Mouse (Mus musculus) MEL (cell line): ENCODE results near the gene Elp5. TPM values are rescaled to one million over a fixed set of nuclear protein-coding genes. Genes with fewer than 3 reads are reported as not detected.
A peak's percentile ranks its signal among the peaks of the same experiment; 100 is the strongest.
"Not testable (repeated sequence)": the region's sequence is repeated elsewhere in the genome, so short reads cannot be mapped to it uniquely, and the experiment has no call there.

Experiments used
- DNase-seq: peaks from one replicate; pipeline ENCODE4 v3.0.0; 2011; ENCODE audit warnings: low read depth, low spot score
- H3K27ac ChIP-seq: 2 replicates; pipeline ENCODE4 v1.5.1; 2012; ENCODE audit warnings: low read depth, mild to moderate bottlenecking, control low read depth, low read length, moderate library complexity; ENCODE audit not compliant: control insufficient read depth
- H3K27me3 ChIP-seq, 2 experiments: fragments of 150-350 bp in 1 of 2; sonication (generic) in 1 of 2; 2 replicates each; pipeline ENCODE4 v1.6.1; 2012; ENCODE audit warnings: low read length in 2 of 2, mild to moderate bottlenecking in 2 of 2, improper control_type of control experiment in 1 of 2, moderate library complexity in 1 of 2; ENCODE audit not compliant: insufficient read depth in 2 of 2, control insufficient read depth in 1 of 2
- H3K36me3 ChIP-seq, 2 experiments: 2 replicates each; pipeline ENCODE4 v1.6.1; 2012 to 2014; ENCODE audit warnings: low read length in 2 of 2, improper control_type of control experiment in 1 of 2, inconsistent platforms in 1 of 2, mild to moderate bottlenecking in 1 of 2; ENCODE audit not compliant: insufficient read depth in 2 of 2, control insufficient read depth in 1 of 2
- H3K4me1 ChIP-seq, 2 experiments: fragments of 150-350 bp in 1 of 2; sonication (generic) in 1 of 2; 2 replicates each; pipeline ENCODE4 v1.6.1; 2012; ENCODE audit warnings: low read length in 2 of 2, improper control_type of control experiment in 1 of 2, mild to moderate bottlenecking in 1 of 2; ENCODE audit not compliant: insufficient read depth in 2 of 2, control insufficient read depth in 1 of 2
- H3K4me3 ChIP-seq, 2 experiments: fragments of 150-350 bp in 1 of 2; sonication (generic) in 1 of 2; 2 replicates each; pipeline ENCODE4 v1.5.1; 2012; ENCODE audit warnings: low read depth in 2 of 2, low read length in 2 of 2, mild to moderate bottlenecking in 2 of 2, moderate library complexity in 2 of 2, control low read depth in 1 of 2, improper control_type of control experiment in 1 of 2; ENCODE audit not compliant: control insufficient read depth in 1 of 2, insufficient read depth in 1 of 2
- H3K79me2 ChIP-seq: 2 replicates; pipeline ENCODE4 v1.6.1; 2012; ENCODE audit warnings: mild to moderate bottlenecking, low read length, moderate library complexity; ENCODE audit not compliant: control insufficient read depth, poor library complexity, insufficient read depth
- H3K9ac ChIP-seq: 2 replicates; pipeline ENCODE4 v1.6.1; 2012; ENCODE audit warnings: low read depth, mild to moderate bottlenecking, control low read depth, low read length, moderate library complexity; ENCODE audit not compliant: control insufficient read depth, poor library complexity, severe bottlenecking
- H3K9me3 ChIP-seq: fragments of 150-350 bp; sonication (generic); replicated peaks from 2 replicates; pipeline ENCODE4 v1.6.1; 2012; ENCODE audit warnings: mild to moderate bottlenecking, low read length, improper control_type of control experiment, moderate library complexity; ENCODE audit not compliant: insufficient read depth
- CHD1 ChIP-seq: IDR thresholded peaks from 2 replicates; pipeline ENCODE4 v1.6.1; 2012; ENCODE audit warnings: low read depth, mild to moderate bottlenecking, inconsistent platforms, low read length, improper control_type of control experiment
- CHD2 ChIP-seq: IDR thresholded peaks from 2 replicates; pipeline ENCODE4 v1.6.1; 2011; ENCODE audit warnings: low read length, improper control_type of control experiment
- ELF1 ChIP-seq: IDR thresholded peaks from 2 replicates; pipeline ENCODE4 v1.6.1; 2014; ENCODE audit warnings: low read depth, mild to moderate bottlenecking, inconsistent platforms, low read length, improper control_type of control experiment, moderate library complexity
- EP300 ChIP-seq, 2 experiments: IDR thresholded peaks; 2 replicates each; pipeline ENCODE4 v1.6.1; 2011; ENCODE audit warnings: improper control_type of control experiment in 2 of 2, low read length in 2 of 2, low read depth in 1 of 2, mild to moderate bottlenecking in 1 of 2
- ETS1 ChIP-seq: IDR thresholded peaks from 2 replicates; pipeline ENCODE4 v1.6.1; 2012; ENCODE audit warnings: low read depth, mild to moderate bottlenecking, inconsistent platforms, low read length, improper control_type of control experiment, moderate library complexity
- GATA1 ChIP-seq: IDR thresholded peaks from 2 replicates; pipeline ENCODE4 v1.6.1; 2011; ENCODE audit warnings: low read depth, low read length, improper control_type of control experiment
- JUND ChIP-seq: IDR thresholded peaks from 2 replicates; pipeline ENCODE4 v1.6.1; 2011; ENCODE audit warnings: low read depth, mild to moderate bottlenecking, improper control_type of control experiment, low read length
- MAFK ChIP-seq: IDR thresholded peaks from 2 replicates; pipeline ENCODE4 v1.6.1; 2011; ENCODE audit warnings: low read depth, mild to moderate bottlenecking, low read length, improper control_type of control experiment, borderline replicate concordance
- MAX ChIP-seq: IDR thresholded peaks from 2 replicates; pipeline ENCODE4 v1.6.1; 2011; ENCODE audit warnings: low read length, improper control_type of control experiment
- MAZ ChIP-seq: IDR thresholded peaks from 2 replicates; pipeline ENCODE4 v1.6.1; 2012; ENCODE audit warnings: low read depth, mild to moderate bottlenecking, inconsistent platforms, low read length, improper control_type of control experiment
- MEF2A ChIP-seq: IDR thresholded peaks from 2 replicates; pipeline ENCODE4 v1.6.1; 2014; ENCODE audit warnings: low read depth, mild to moderate bottlenecking, inconsistent platforms, low read length, improper control_type of control experiment; ENCODE audit not compliant: poor library complexity, insufficient replicate concordance, severe bottlenecking; ENCODE audit errors: extremely low read depth
- MYB ChIP-seq: IDR thresholded peaks from 2 replicates; pipeline ENCODE4 v1.6.1; 2011; ENCODE audit warnings: mild to moderate bottlenecking, low read depth, low read length, improper control_type of control experiment
- NRF1 ChIP-seq: IDR thresholded peaks from 2 replicates; pipeline ENCODE4 v1.6.1; 2014; ENCODE audit warnings: low read depth, mild to moderate bottlenecking, inconsistent platforms, low read length, improper control_type of control experiment, moderate library complexity; ENCODE audit not compliant: poor library complexity, insufficient read depth, severe bottlenecking
- POLR2A ChIP-seq, 2 experiments: IDR thresholded peaks; 2 replicates each; pipeline ENCODE4 v1.6.1; 2011 to 2012; ENCODE audit warnings: low read length in 2 of 2, mild to moderate bottlenecking in 2 of 2, control low read depth in 1 of 2, improper control_type of control experiment in 1 of 2, low read depth in 1 of 2, moderate library complexity in 1 of 2; ENCODE audit not compliant: control insufficient read depth in 1 of 2, insufficient read depth in 1 of 2, poor library complexity in 1 of 2
- POLR2AphosphoS2 ChIP-seq: IDR thresholded peaks from 2 replicates; pipeline ENCODE4 v1.6.1; 2011; ENCODE audit warnings: low read length, improper control_type of control experiment
- RAD21 ChIP-seq: IDR thresholded peaks from 2 replicates; pipeline ENCODE4 v1.6.1; 2011; ENCODE audit warnings: mild to moderate bottlenecking, low read depth, low read length, improper control_type of control experiment
- RCOR1 ChIP-seq: IDR thresholded peaks from 2 replicates; pipeline ENCODE4 v1.6.1; 2012; ENCODE audit warnings: low read depth, mild to moderate bottlenecking, inconsistent platforms, low read length, improper control_type of control experiment
- SMC3 ChIP-seq: IDR thresholded peaks from 2 replicates; pipeline ENCODE4 v1.6.1; 2011; ENCODE audit warnings: low read depth, low read length, improper control_type of control experiment
- TAL1 ChIP-seq: IDR thresholded peaks from 2 replicates; pipeline ENCODE4 v1.6.1; 2012; ENCODE audit warnings: mild to moderate bottlenecking, inconsistent platforms, low read length, moderate library complexity, mixed read lengths
- TCF12 ChIP-seq: IDR thresholded peaks from 2 replicates; pipeline ENCODE4 v1.6.1; 2014; ENCODE audit warnings: low read depth, mild to moderate bottlenecking, inconsistent platforms, low read length, improper control_type of control experiment, moderate library complexity
- USF1 ChIP-seq: IDR thresholded peaks from 2 replicates; pipeline ENCODE4 v1.6.1; 2014; ENCODE audit warnings: low read depth, mild to moderate bottlenecking, inconsistent platforms, low read length, improper control_type of control experiment, moderate library complexity
- USF2 ChIP-seq, 2 experiments: IDR thresholded peaks; 2 replicates each; pipeline ENCODE4 v1.6.1; 2011 to 2012; ENCODE audit warnings: improper control_type of control experiment in 2 of 2, low read length in 2 of 2, borderline replicate concordance in 1 of 2, inconsistent platforms in 1 of 2, low read depth in 1 of 2, mild to moderate bottlenecking in 1 of 2; ENCODE audit not compliant: insufficient read depth in 1 of 2
- ZKSCAN1 ChIP-seq: IDR thresholded peaks from 2 replicates; pipeline ENCODE4 v1.6.1; 2012; ENCODE audit warnings: low read depth, mild to moderate bottlenecking, inconsistent platforms, low read length, improper control_type of control experiment, moderate library complexity
- ZMIZ1 ChIP-seq: IDR thresholded peaks from 2 replicates; pipeline ENCODE4 v1.6.1; 2012; ENCODE audit warnings: low read depth, mild to moderate bottlenecking, inconsistent platforms, low read length, improper control_type of control experiment, moderate library complexity
- polyA plus RNA-seq, 2 experiments: library from polyadenylated mRNA; stranded (reverse) in 1 of 2; unstranded in 1 of 2; fragments of >175 nt in 1 of 2; fragments of >200 nt in 1 of 2; gene quantifications; 2 replicates each; pipeline versions ENCODE4 v1.2.1 to v1.2.4; 2012; ENCODE audit warnings: low replicate concordance in 2 of 2, low read depth in 1 of 2; ENCODE audit not compliant: insufficient read length in 2 of 2, insufficient read depth in 1 of 2, missing spikeins in 1 of 2
- total RNA-seq: library from RNA; depleted of rRNA; stranded (reverse); fragments of 300-350 nt; gene quantifications from 2 replicates; pipeline ENCODE4 v1.2.3, GENCODE M21; 2012

The Elp5 gene
- total and polyA plus RNA-seq, 3 experiments, result 189 to 222 TPM; not detected in 1

- DNase-seq, result no peak
- Histone ChIP-seq H3K9ac (peak overlapping the region; percentile 69), H3K79me2 (peaks cover 28% of the 10 kb centered on the region), H3K4me1 (peaks cover 6 to 38% of the 10 kb centered on the region in 2 experiments), H3K27ac (peak overlapping the region; percentile 48), H3K36me3 (peaks cover 0 to 40% of the 10 kb centered on the region in 2 experiments; a peak in 2 of 4 replicates), H3K9me3 (no peaks in the 10 kb centered on the region), H3K4me3 (peak overlapping the region in 1 of 2 experiments; percentile 54; a peak in 2 of 4 replicates), H3K27me3 (no peaks in the 10 kb centered on the region)
- TF ChIP-seq MYB (no peak), EP300 (IDR thresholded peaks at IDR 0.05; ENCODE audit: low read depth in 1 of 2, low read length in 2 of 2) (no peak), JUND (no peak), RCOR1 (no peak), TCF12 (no peak), TAL1 (no peak), CHD2 (no peak), POLR2AphosphoS2 (no peak), ZMIZ1 (no peak), MAFK (no peak), MAZ (no peak), MAX (no peak), ZKSCAN1 (no peak), GATA1 (no peak)
Observed at GRCm38 (mm10) chr11:70017199-70017767, 35.0 kb upstream of the Elp5 start.

- TF ChIP-seq USF1 (no peak), RAD21 (no peak), ZMIZ1 (no peak), MYB (no peak), NRF1 (0 out of 2 replicates have a peak, but pooled peaks have one; percentile 14), POLR2A (IDR thresholded peaks at IDR 0.05; ENCODE audit: control insufficient read depth in 1 of 2, insufficient read depth in 1 of 2, low read depth in 1 of 2, low read length in 2 of 2, poor library complexity in 1 of 2) (no peak), ELF1 (no peak), CHD1 (no peak), MEF2A (no peak), MAZ (no peak), SMC3 (no peak), ETS1 (0 out of 2 replicates have a peak, but pooled peaks have one; percentile 15), USF2 (IDR thresholded peaks at IDR 0.05; ENCODE audit: borderline replicate concordance in 1 of 2, insufficient read depth in 1 of 2, low read depth in 1 of 2, low read length in 2 of 2) (no peak)
- H3K9me3 ChIP-seq, result no peaks in the 10 kb centered on the region
- H3K27ac ChIP-seq, result peak within 1 kb of the TSS; percentile 48
- DNase-seq, result peak; percentile 54
- peak within 1 kb of the TSS; percentile 69 for H3K9ac ChIP-seq
- peaks cover 26% of the 10 kb centered on the region for H3K79me2 ChIP-seq
- peaks cover 6 to 35% of the 10 kb centered on the region in 2 experiments for H3K4me1 ChIP-seq
- H3K4me3 ChIP-seq, result peak within 1 kb of the TSS; percentile 64 to 86
- peaks cover 0 to 40% of the 10 kb centered on the region in 2 experiments; a peak in 2 of 4 replicates for H3K36me3 ChIP-seq
- H3K27me3 ChIP-seq, result no peaks in the 10 kb centered on the region
Observed at GRCm38 (mm10) chr11:70016669-70017068, 34.4 kb upstream of the Elp5 start, which contains the start of gene Dlg4. Dlg4 (plus strand) TSS chr11:70016942.

DNA sequence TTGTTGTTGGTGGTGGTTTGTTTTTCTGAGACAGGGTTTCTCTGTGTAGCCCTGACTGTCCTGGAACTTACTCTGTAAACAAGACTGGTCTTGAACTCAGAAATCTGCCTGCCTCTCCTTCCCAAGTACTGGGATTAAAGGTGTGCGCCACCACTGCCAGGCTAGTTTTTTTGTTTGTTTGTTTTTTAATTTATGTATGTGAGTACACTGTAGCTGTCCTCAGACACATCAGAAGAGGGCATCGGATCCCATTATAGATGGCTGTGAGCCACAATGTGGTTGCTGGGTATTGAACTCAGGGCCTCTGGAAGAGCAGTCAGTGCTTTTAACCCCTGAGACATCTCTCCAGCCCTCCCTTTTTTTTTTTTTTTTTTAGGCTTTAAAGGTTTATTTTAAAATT is 33.9 kb upstream of the Elp5 start:
- H3K9me3 ChIP-seq, H3K27me3 ChIP-seq, H3K4me3 ChIP-seq, DNase-seq, H3K27ac ChIP-seq: not testable (repeated sequence)
- Histone ChIP-seq H3K4me1 (peaks cover 6 to 35% of the 10 kb centered on the region in 2 experiments), H3K79me2 (peaks cover 26% of the 10 kb centered on the region), H3K9ac (peak overlapping the region; percentile 7; the same call in 1 of the 2 replicates), H3K36me3 (peaks cover 0 to 40% of the 10 kb centered on the region in 2 experiments; a peak in 2 of 4 replicates)
